Mouse (Mus musculus) megakaryocyte progenitor cell, adult 5-6 weeks (primary cell): ENCODE results near the gene Isyna1. TPM values are rescaled to one million over a fixed set of nuclear protein-coding genes. Genes with fewer than 3 reads are reported as not detected.

Experiments
- ATAC-seq: replicated peaks from 2 replicates; pipeline ENCODE4 v1.8.0; 2016; ENCODE audit warnings: mild to moderate bottlenecking, moderate TSS enrichment, inconsistent platforms; ENCODE audit not compliant: poor library complexity
- total RNA-seq, 2 experiments: library from RNA; stranded (forward) in 1 of 2; stranded (reverse) in 1 of 2; fragments of 157-497, 149-512 nt in 1 of 2; fragments of 200-1000 nt in 1 of 2; gene quantifications; 2 replicates each; pipeline versions ENCODE4 v1.2.3 to v1.2.4; 2015 to 2017

Isyna1 gene
- total RNA-seq (2015), result 26.1 and 39.0 TPM in 2 replicates
- total RNA-seq (2017), result 42.9 and 45.4 TPM in 2 replicates

- peak; percentile 87 for ATAC-seq
Measured at GRCm38 (mm10) chr8:70593961-70594609, at the start of gene Isyna1. TSS of gene Isyna1 (plus strand) at chr8:70594373.

GRCm38 (mm10) chr8:70546412-70546811, 47.8 kb upstream of the Isyna1 start:
- ATAC-seq, result no peak

GRCm38 (mm10) chr8:70547762-70548161, 46.4 kb upstream of the Isyna1 start:
- ATAC-seq, result no peak

- ATAC-seq, result peak; percentile 81
Measured at GRCm38 (mm10) chr8:70549412-70550184, 44.6 kb upstream of the Isyna1 start.

GRCm38 (mm10) chr8:70551558-70552161, 42.5 kb upstream of the Isyna1 start:
- no peak for ATAC-seq

GRCm38 (mm10) chr8:70552836-70553235, 41.3 kb upstream of the Isyna1 start:
- ATAC-seq, result peak; percentile 51

- no peak for ATAC-seq
Measured at GRCm38 (mm10) chr8:70553740-70554139, 40.4 kb upstream of the Isyna1 start.

GRCm38 (mm10) chr8:70555079-70555747, 39.0 kb upstream of the Isyna1 start:
- no peak for ATAC-seq

GRCm38 (mm10) chr8:70558334-70558733, 35.8 kb upstream of the Isyna1 start:
- peak; percentile 51 for ATAC-seq

GRCm38 (mm10) chr8:70558983-70559382, 35.2 kb upstream of the Isyna1 start:
- ATAC-seq, result no peak

GRCm38 (mm10) chr8:70560096-70560495, 34.1 kb upstream of the Isyna1 start:
- peak; percentile 65 for ATAC-seq

- no peak for ATAC-seq
Measured at GRCm38 (mm10) chr8:70560564-70560963, 33.6 kb upstream of the Isyna1 start.

- ATAC-seq, result no peak
Measured at GRCm38 (mm10) chr8:70561357-70561756, 32.8 kb upstream of the Isyna1 start.

- peak; percentile 10 for ATAC-seq
Measured at GRCm38 (mm10) chr8:70561809-70562535, 32.2 kb upstream of the Isyna1 start.

GRCm38 (mm10) chr8:70562802-70563201, 31.4 kb upstream of the Isyna1 start:
- ATAC-seq, result no peak

- ATAC-seq, result no peak
Measured at GRCm38 (mm10) chr8:70563763-70564387, 30.3 kb upstream of the Isyna1 start.

GRCm38 (mm10) chr8:70564696-70565235, 29.4 kb upstream of the Isyna1 start:
- no peak for ATAC-seq

GRCm38 (mm10) chr8:70565561-70565960, 28.6 kb upstream of the Isyna1 start:
- ATAC-seq, result peak; percentile 69

- ATAC-seq, result no peak
Measured at GRCm38 (mm10) chr8:70570360-70570759, 23.8 kb upstream of the Isyna1 start.

GRCm38 (mm10) chr8:70570990-70571389, 23.2 kb upstream of the Isyna1 start:
- ATAC-seq, result no peak
